Mouse (Mus musculus) limb, embryonic 15.5 days (tissue): ENCODE results near the gene Eml3. TPM values are rescaled to one million over a fixed set of nuclear protein-coding genes. Genes with fewer than 3 reads are reported as not detected.
A peak's percentile ranks its signal among the peaks of the same experiment; 100 is the strongest.

Experiments used
- ATAC-seq: fragments of 200-750 bp; cut with Nextera tagmentation; 2 replicates; pipeline ENCODE4 v1.8.0; 2017; ENCODE audit warnings: low read depth, moderate TSS enrichment; ENCODE audit not compliant: insufficient number of reproducible peaks, low FRiP score, low TSS enrichment
- H3K27ac ChIP-seq: fragments of 300-500 bp; sonication (generic); 2 replicates; pipeline ENCODE4 v1.5.1; 2015; ENCODE audit warnings: moderate library complexity, mild to moderate bottlenecking, inconsistent platforms
- H3K27me3 ChIP-seq: fragments of 300-500 bp; sonication (generic); 2 replicates; pipeline ENCODE4 v1.6.1; 2015; ENCODE audit warnings: inconsistent platforms
- H3K36me3 ChIP-seq: fragments of 300-500 bp; sonication (generic); 2 replicates; pipeline ENCODE4 v1.6.1; 2015; ENCODE audit warnings: inconsistent platforms
- H3K4me1 ChIP-seq: fragments of 300-500 bp; sonication (generic); 2 replicates; pipeline ENCODE4 v1.6.1; 2015; ENCODE audit warnings: inconsistent platforms
- H3K4me2 ChIP-seq: fragments of 300-500 bp; sonication (generic); 2 replicates; pipeline ENCODE4 v1.6.1; 2015; ENCODE audit warnings: mild to moderate bottlenecking, inconsistent platforms
- H3K4me3 ChIP-seq: fragments of 300-500 bp; sonication (generic); 2 replicates; pipeline ENCODE4 v1.5.1; 2015; ENCODE audit warnings: mild to moderate bottlenecking, inconsistent platforms
- H3K9ac ChIP-seq: fragments of 300-500 bp; sonication (generic); 2 replicates; pipeline ENCODE4 v1.6.1; 2015; ENCODE audit warnings: inconsistent platforms
- H3K9me3 ChIP-seq: fragments of 300-500 bp; sonication (generic); 2 replicates; pipeline ENCODE4 v1.6.1; 2016; ENCODE audit warnings: inconsistent platforms
- WGBS: fragments of 180-500 bp; shearing (Covaris S2); methylation state at CpG from one replicate; pipeline ENCODE4 v1.1.7; 2015; 5-methylcytosine and 5-hydroxymethylcytosine counted together
- polyA plus RNA-seq: library from polyadenylated mRNA; unstranded; fragments of >200 nt; fragmentation: Nextera tagmentation; extraction: Ambion mirVana; gene quantifications from 2 replicates; pipeline ENCODE4 v1.2.1, GENCODE M21; 2015

Eml3 gene
- polyA plus RNA-seq, 1 experiment from 2014 or later = 42.7 TPM

- Histone ChIP-seq H3K4me3 (no peak overlapping the region), H3K27ac (peak overlapping the region; percentile 75; the same call in 1 of the 2 replicates), H3K4me2 (no peak overlapping the region), H3K9ac (no peak overlapping the region), H3K9me3 (no peaks in the 10 kb centered on the region), H3K36me3 (peaks cover 42% of the 10 kb centered on the region), H3K27me3 (no peaks in the 10 kb centered on the region), H3K4me1 (peaks cover 49% of the 10 kb centered on the region)
- 69% methylated on average over 2 of the region's 2 CpGs for WGBS
- ATAC-seq = no peak; the same call in 1 of the 2 replicates
Measured at GRCm38 (mm10) chr19:8981450-8982168, 52.3 kb downstream of the Eml3 start.

GRCm38 (mm10) chr19:8982303-8983149 lies 53.2 kb downstream of the Eml3 start:
- H3K4me3 ChIP-seq = no peak overlapping the region
- H3K9me3 ChIP-seq = no peaks in the 10 kb centered on the region
- peaks cover 54% of the 10 kb centered on the region for H3K4me1 ChIP-seq
- no peak overlapping the region for H3K9ac ChIP-seq
- 46% methylated on average over 5 of the region's 5 CpGs for WGBS
- ATAC-seq = peak; percentile 49; the same call in 1 of the 2 replicates
- no peak overlapping the region for H3K4me2 ChIP-seq
- peaks cover 33% of the 10 kb centered on the region for H3K36me3 ChIP-seq
- H3K27me3 ChIP-seq = no peaks in the 10 kb centered on the region
- H3K27ac ChIP-seq = peak overlapping the region; percentile 75

GRCm38 (mm10) chr19:8983150-8983650 lies 53.8 kb downstream of the Eml3 start:
- Histone ChIP-seq H3K9ac (no peak overlapping the region), H3K4me1 (peaks cover 61% of the 10 kb centered on the region), H3K36me3 (peaks cover 26% of the 10 kb centered on the region), H3K27me3 (no peaks in the 10 kb centered on the region), H3K27ac (peak overlapping the region; percentile 75), H3K9me3 (no peaks in the 10 kb centered on the region), H3K4me2 (no peak overlapping the region), H3K4me3 (no peak overlapping the region)
- no peak for ATAC-seq
- WGBS = 41% methylated on average over 4 of the region's 4 CpGs

GRCm38 (mm10) chr19:8984255-8984868 lies 55.0 kb downstream of the Eml3 start:
- H3K4me1 ChIP-seq = peaks cover 67% of the 10 kb centered on the region
- H3K9me3 ChIP-seq = no peaks in the 10 kb centered on the region
- no peak for ATAC-seq
- no peak overlapping the region for H3K4me2 ChIP-seq
- H3K27ac ChIP-seq = peak overlapping the region; percentile 75
- no peak overlapping the region for H3K4me3 ChIP-seq
- peaks cover 15% of the 10 kb centered on the region for H3K36me3 ChIP-seq
- no peak overlapping the region for H3K9ac ChIP-seq
- no peaks in the 10 kb centered on the region for H3K27me3 ChIP-seq
- WGBS = 14% methylated on average over 7 of the region's 7 CpGs

GRCm38 (mm10) chr19:8985891-8986290 lies 56.5 kb downstream of the Eml3 start:
- H3K36me3 ChIP-seq = peaks cover 2% of the 10 kb centered on the region; the same call in 1 of the 2 replicates
- no peak overlapping the region for H3K4me3 ChIP-seq
- 68% methylated on average over 5 of the region's 5 CpGs for WGBS
- no peak overlapping the region for H3K9ac ChIP-seq
- no peak overlapping the region for H3K4me2 ChIP-seq
- H3K27ac ChIP-seq = no peak overlapping the region
- no peak for ATAC-seq
- no peaks in the 10 kb centered on the region for H3K9me3 ChIP-seq
- peaks cover 64% of the 10 kb centered on the region for H3K4me1 ChIP-seq
- H3K27me3 ChIP-seq = no peaks in the 10 kb centered on the region

- Histone ChIP-seq H3K36me3 (no peaks in the 10 kb centered on the region), H3K27ac (peak overlapping the region; percentile 99), H3K4me3 (0 out of 2 replicates have a peak overlapping the region, but pooled peaks have one; percentile 85), H3K9me3 (no peaks in the 10 kb centered on the region), H3K4me2 (peak overlapping the region; percentile 70), H3K4me1 (peaks cover 68% of the 10 kb centered on the region), H3K27me3 (no peaks in the 10 kb centered on the region), H3K9ac (no peak overlapping the region)
- no peak for ATAC-seq
- WGBS = 28% methylated on average over 2 of the region's 2 CpGs
Measured at GRCm38 (mm10) chr19:8987816-8988215, 58.5 kb downstream of the Eml3 start.

- peak overlapping the region; percentile 99 for H3K27ac ChIP-seq
Measured at GRCm38 (mm10) chr19:8988346-8989065, 59.2 kb downstream of the Eml3 start.

GRCm38 (mm10) chr19:8989066-8989566 lies 59.8 kb downstream of the Eml3 start, which contains the start of gene Ahnak:
TSS of gene Ahnak (plus strand) at chr19:8989284.
- Histone ChIP-seq H3K4me2 (peak within 1 kb of the TSS; percentile 70), H3K9ac (peak within 1 kb of the TSS; percentile 89), H3K9me3 (no peaks in the 10 kb centered on the region), H3K4me1 (peaks cover 68% of the 10 kb centered on the region), H3K27ac (peak within 1 kb of the TSS; percentile 99), H3K27me3 (no peaks in the 10 kb centered on the region), H3K36me3 (0 out of 2 replicates have a peak, but pooled peaks cover 2% of the 10 kb centered on the region), H3K4me3 (peak within 1 kb of the TSS; percentile 85)
- ATAC-seq = peak; percentile 56
- under 1% methylated on average over 42 of the region's 42 CpGs for WGBS

More at GRCm38 (mm10) chr19:8988346-8989065, 59.2 kb downstream of the Eml3 start:
- ATAC-seq = no peak
- H3K9ac ChIP-seq = peak overlapping the region; percentile 89; the same call in 1 of the 2 replicates
- peak overlapping the region; percentile 70 for H3K4me2 ChIP-seq
- H3K36me3 ChIP-seq = no peaks in the 10 kb centered on the region
- H3K27me3 ChIP-seq = no peaks in the 10 kb centered on the region
- WGBS = 8% methylated on average over 15 of the region's 15 CpGs
- H3K4me3 ChIP-seq = peak overlapping the region; percentile 85
- peaks cover 68% of the 10 kb centered on the region for H3K4me1 ChIP-seq
- no peaks in the 10 kb centered on the region for H3K9me3 ChIP-seq

- peak; percentile 88 for ATAC-seq
- H3K27me3 ChIP-seq = no peaks in the 10 kb centered on the region
- H3K36me3 ChIP-seq = 0 out of 2 replicates have a peak, but pooled peaks cover 2% of the 10 kb centered on the region
- H3K9me3 ChIP-seq = no peaks in the 10 kb centered on the region
- H3K9ac ChIP-seq = peak overlapping the region; percentile 89
- under 1% methylated on average over 53 of the region's 53 CpGs for WGBS
- peaks cover 67% of the 10 kb centered on the region for H3K4me1 ChIP-seq
- H3K4me3 ChIP-seq = peak overlapping the region; percentile 85
- H3K27ac ChIP-seq = peak overlapping the region; percentile 99
- peak overlapping the region; percentile 70 for H3K4me2 ChIP-seq
Measured at GRCm38 (mm10) chr19:8989567-8990431, 60.4 kb downstream of the Eml3 start.

GRCm38 (mm10) chr19:8990432-8991102 lies 61.2 kb downstream of the Eml3 start:
- Histone ChIP-seq H3K27ac (peak overlapping the region; percentile 99), H3K4me3 (peak overlapping the region; percentile 85), H3K4me1 (peaks cover 67% of the 10 kb centered on the region), H3K9me3 (no peaks in the 10 kb centered on the region), H3K27me3 (no peaks in the 10 kb centered on the region), H3K4me2 (peak overlapping the region; percentile 70), H3K36me3 (0 out of 2 replicates have a peak, but pooled peaks cover 2% of the 10 kb centered on the region), H3K9ac (peak overlapping the region; percentile 89)
- ATAC-seq = peak; percentile 68
- 5% methylated on average over 15 of the region's 15 CpGs for WGBS
